Mouse (Mus musculus) monocyte, adult 5-6 weeks (primary cell): Measurements from ENCODE around the gene Olfr847. TPM values are rescaled to one million over a fixed set of nuclear protein-coding genes. Genes with fewer than 3 reads are reported as not detected.

ENCODE experiments used
- ATAC-seq: fragments of 153-309, 156-312 bp; replicated peaks from 2 replicates; pipeline ENCODE4 v1.8.0; 2017; ENCODE audit warnings: mild to moderate bottlenecking; ENCODE audit not compliant: low TSS enrichment, insufficient number of reproducible peaks, severe bottlenecking, poor library complexity, low FRiP score
- total RNA-seq: library from RNA; stranded (forward); fragments of 200-1000, 200-491, 200-594 nt; gene quantifications from 3 replicates; pipeline ENCODE4 v1.2.3, GENCODE M21; 2017

The Olfr847 gene
- total RNA-seq: not detected in 3 replicates

DNA sequence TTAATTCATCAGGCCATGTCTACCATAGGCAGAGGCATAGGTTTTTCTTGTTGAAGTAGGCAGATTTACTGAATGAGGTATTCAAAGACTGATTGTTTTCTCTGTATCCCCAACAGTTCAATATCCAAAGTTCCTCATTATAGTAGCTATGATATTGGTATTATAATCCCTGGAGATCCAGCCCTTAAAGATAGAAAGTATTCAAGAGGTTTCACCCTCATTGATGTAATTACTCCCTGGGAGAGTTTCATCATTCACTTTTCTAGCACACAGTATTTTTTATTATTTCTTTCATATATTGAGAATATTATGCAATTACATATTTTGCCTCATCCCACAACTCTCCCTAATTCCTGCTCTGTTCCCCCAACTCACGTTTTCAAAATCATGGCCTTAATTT, at the start of gene Olfr847:
TSS of gene Olfr847 (minus strand) at position 101 of the 400 bp plus-strand sequence.
- no peak for ATAC-seq

- ATAC-seq: no peak
Observed at GRCm38 (mm10) chr9:19363905-19364304, 14.6 kb downstream of the Olfr847 start, which contains the start of gene Olfr846. TSS of gene Olfr846 (minus strand) at chr9:19364005.

GRCm38 (mm10) chr9:19336157-19336556, 42.3 kb downstream of the Olfr847 start, which contains the start of gene Olfr845:
TSS of gene Olfr845 (plus strand) at chr9:19336457.
- ATAC-seq: no peak

Other genes with a start within 250 kb of the Olfr847 start
- not detected in 3 replicates for gene Olfr837, start 242.4 kb downstream of the Olfr847 start, total RNA-seq
- gene Olfr839-ps1, start 201.4 kb downstream of the Olfr847 start, total RNA-seq: not detected in 3 replicates
- not detected in 3 replicates for gene Olfr843, start 126.7 kb downstream of the Olfr847 start, total RNA-seq
- gene Olfr844, start 62.3 kb downstream of the Olfr847 start, total RNA-seq: not detected in 3 replicates
- not detected in 3 replicates for gene Olfr845, start 42.2 kb downstream of the Olfr847 start, total RNA-seq
- not detected in 3 replicates for gene Olfr846, start 14.7 kb downstream of the Olfr847 start, total RNA-seq
- gene Olfr849, start 61.6 kb upstream of the Olfr847 start, total RNA-seq: not detected in 3 replicates
- not detected in 3 replicates for gene Olfr850, start 99.6 kb upstream of the Olfr847 start, total RNA-seq
- gene Olfr851, start 114.6 kb upstream of the Olfr847 start, total RNA-seq: not detected in 3 replicates
- not detected in 3 replicates for gene Olfr853, start 162.4 kb upstream of the Olfr847 start, total RNA-seq
- not detected in 3 replicates for gene Olfr854, start 188.7 kb upstream of the Olfr847 start, total RNA-seq
- not detected in 3 replicates for gene Olfr855, start 203.9 kb upstream of the Olfr847 start, total RNA-seq
- 29.2 to 32.8 TPM (median 31.3 TPM) in 3 replicates for gene Zfp317, start 243.4 kb upstream of the Olfr847 start, total RNA-seq